10 mouse cellular contexts compared by ENCODE assay signal in the genomic region with DNA sequence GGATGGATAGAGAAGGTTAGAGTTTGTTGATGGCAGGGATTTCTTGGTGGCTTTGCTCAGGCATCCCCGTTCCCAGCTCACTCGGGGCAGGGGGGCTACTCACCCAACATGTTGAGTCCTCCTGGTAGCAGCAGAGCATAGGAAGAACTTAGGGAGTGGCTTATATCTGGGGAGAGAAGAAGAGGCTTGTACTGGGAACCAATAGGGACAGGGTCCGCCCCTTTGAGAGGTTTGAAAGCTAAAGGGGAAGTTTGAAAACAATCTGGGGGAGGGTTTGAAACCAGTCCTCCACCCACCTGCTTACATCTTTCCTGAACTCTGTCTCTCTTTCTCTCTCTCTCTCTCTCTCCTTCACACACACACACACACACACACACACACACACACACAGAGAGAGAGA. TPM values are rescaled to one million over a fixed set of nuclear protein-coding genes. Genes with fewer than 3 reads are reported as not detected.
DNase-seq lines count a peak whose midpoint lies in the region; ATAC-seq and TF ChIP-seq lines count a peak whose summit lies in the region.
"Had no signal": no experiment of that assay in that cellular context is flagged by ENCODE, and none has a peak within 500 bp of the region (broad histone marks: within the 10 kb centered on the region; RNA-seq: fewer than 3 reads in every experiment).

Gene Ifi27l2a, minus strand, starts transcription at position 157 of the 400 bp plus-strand sequence.

- peak; percentile 70 for DNase-seq in kidney, postnatal 0 days (ENCODE audit: low spot score)
- DNase-seq in kidney, postnatal 25 days: no peak
- DNase-seq in T-cell, adult 2 months (ENCODE audit: low spot score): peak; percentile 59
- no peak for DNase-seq in layer of hippocampus, adult 9-10 months (ENCODE audit: low spot score)
- DNase-seq in right cerebral cortex, postnatal 36 days (ENCODE audit: low spot score in 2 of 2): no peak
- DNase-seq in spleen, adult 12 weeks (ENCODE audit: low spot score): no peak

- H3K36me3 ChIP-seq in kidney, postnatal 0 days (ENCODE audit: insufficient read depth, low read length): no peaks in the 10 kb centered on the region
- no peaks in the 10 kb centered on the region for H3K36me3 ChIP-seq in heart, embryonic 16.5 days (ENCODE audit: control insufficient read depth, insufficient read depth)
- peaks cover 8% of the 10 kb centered on the region; the same call in 1 of the 2 replicates for H3K36me3 ChIP-seq in small intestine, adult 2 months (ENCODE audit: control insufficient read depth, insufficient read depth, low read length)
- H3K36me3 ChIP-seq: hindbrain, embryonic 15.5 days; neural tube, embryonic 13.5 days had no signal

- no peaks in the 10 kb centered on the region for H3K27me3 ChIP-seq in kidney, postnatal 0 days (ENCODE audit: insufficient read depth, low read length)
- H3K27me3 ChIP-seq in heart, embryonic 16.5 days (ENCODE audit: control insufficient read depth, insufficient read depth, low read length): no peaks in the 10 kb centered on the region; the same call in 1 of the 2 replicates
- H3K27me3 ChIP-seq in small intestine, adult 2 months (ENCODE audit: control insufficient read depth, insufficient read depth, low read length): no peaks in the 10 kb centered on the region
- H3K27me3 ChIP-seq: hindbrain, embryonic 15.5 days; neural tube, embryonic 13.5 days had no signal

- no peak within 1 kb of the TSS for H3K9ac ChIP-seq in kidney, postnatal 0 days (ENCODE audit: low read depth, low read length)
- no peak within 1 kb of the TSS for H3K9ac ChIP-seq in heart, embryonic 16.5 days (ENCODE audit: low read length)
- H3K9ac ChIP-seq: hindbrain, embryonic 15.5 days; neural tube, embryonic 13.5 days had no signal

- peak within 1 kb of the TSS; percentile 1; the same call in 1 of the 2 replicates for H3K4me3 ChIP-seq in kidney, postnatal 0 days (replicated peaks; ENCODE audit: low read depth, low read length)
- H3K4me3 ChIP-seq in heart, embryonic 16.5 days (ENCODE audit: low read length): no peak within 1 kb of the TSS
- H3K4me3 ChIP-seq in small intestine, adult 2 months (ENCODE audit: low read depth, low read length): peak within 1 kb of the TSS; percentile 53
- H3K4me3 ChIP-seq: hindbrain, embryonic 15.5 days; neural tube, embryonic 13.5 days had no signal

- H3K4me1 ChIP-seq in kidney, postnatal 0 days (replicated peaks; ENCODE audit: insufficient read depth, low read length): no peaks in the 10 kb centered on the region
- H3K4me1 ChIP-seq in heart, embryonic 16.5 days (ENCODE audit: control insufficient read depth, insufficient read depth, low read length): no peaks in the 10 kb centered on the region
- peaks cover 7% of the 10 kb centered on the region for H3K4me1 ChIP-seq in small intestine, adult 2 months (ENCODE audit: control insufficient read depth, insufficient read depth, insufficient read length, low read length)
- H3K4me1 ChIP-seq: hindbrain, embryonic 15.5 days; neural tube, embryonic 13.5 days had no signal

- H3K27ac ChIP-seq in kidney, postnatal 0 days: no peak within 1 kb of the TSS
- no peak within 1 kb of the TSS for H3K27ac ChIP-seq in heart, embryonic 16.5 days (ENCODE audit: low read length)
- H3K27ac ChIP-seq in small intestine, adult 2 months (ENCODE audit: insufficient read depth, low read depth, low read length): peak within 1 kb of the TSS; percentile 56
- H3K27ac ChIP-seq: hindbrain, embryonic 15.5 days; neural tube, embryonic 13.5 days had no signal

- H3K9me3 ChIP-seq in kidney, postnatal 0 days (replicated peaks; ENCODE audit: low read length): no peaks in the 10 kb centered on the region
- no peaks in the 10 kb centered on the region for H3K9me3 ChIP-seq in heart, embryonic 16.5 days (replicated peaks; ENCODE audit: control insufficient read depth, low read length)
- H3K9me3 ChIP-seq: hindbrain, embryonic 15.5 days; neural tube, embryonic 13.5 days had no signal

- no peak for TF ChIP-seq POLR2A in small intestine, adult 2 months (IDR thresholded peaks at IDR 0.05; ENCODE audit: low read depth, low read length)

- peak within 1 kb of the TSS; percentile 41 for H3K4me2 ChIP-seq in kidney, postnatal 0 days (ENCODE audit: low read length)
- no peak within 1 kb of the TSS for H3K4me2 ChIP-seq in heart, embryonic 16.5 days (ENCODE audit: low read depth, low read length)
- H3K4me2 ChIP-seq: hindbrain, embryonic 15.5 days; neural tube, embryonic 13.5 days had no signal

- TF ChIP-seq CTCF in kidney, postnatal 0 days (IDR thresholded peaks at IDR 0.05; ENCODE audit: low read depth): no peak
- no peak for TF ChIP-seq CTCF in small intestine, adult 2 months (IDR thresholded peaks at IDR 0.05; ENCODE audit: extremely low read depth, insufficient read length, insufficient replicate concordance, low read depth, low read length)

- WGBS in kidney, postnatal 0 days: 52% methylated on average over 3 of the region's 3 CpGs
- 51% methylated on average over 3 of the region's 3 CpGs for WGBS in heart, embryonic 16.5 days
- WGBS in small intestine, adult 2 months: 54% methylated on average over 3 of the region's 3 CpGs

- ATAC-seq in kidney, postnatal 0 days (replicated peaks; ENCODE audit: low FRiP score, low read depth): no peak; the same call in 1 of the 2 replicates
- ATAC-seq in heart, embryonic 16.5 days (replicated peaks; ENCODE audit: extremely low read depth, insufficient read depth, low FRiP score): no peak

RNA-seq across cellular contexts. Expression of gene Ifi27l2a, which starts in this region (rescaled TPM):
- 126 and 205 TPM in 2 replicates for polyA plus RNA-seq in kidney, postnatal 0 days (2015; fragmentation: Nextera tagmentation; extraction: Ambion mirVana)
- polyA plus RNA-seq in heart, embryonic 16.5 days (2015; fragmentation: Nextera tagmentation; extraction: Ambion mirVana): 11.6 and 17.8 TPM in 2 replicates
- polyA plus RNA-seq in small intestine, adult 2 months (2012; rRNA removed): 286 and 307 TPM in 2 replicates

Comparison
In these comparisons a context has a peak if more than half of its experiments do, and no peak if none do; other contexts are left out.
1. DNase-seq: peak in kidney, postnatal 0 days (single experiment) and T-cell, adult 2 months (single experiment); none in kidney, postnatal 25 days (0 of 2), layer of hippocampus, adult 9-10 months (single experiment), right cerebral cortex, postnatal 36 days (0 of 2) and spleen, adult 12 weeks (single experiment).